Mouse (Mus musculus) MEL (cell line): ENCODE data around the gene Tnip3. TPM values are rescaled to one million over a fixed set of nuclear protein-coding genes. Genes with fewer than 3 reads are reported as not detected.
A peak's percentile ranks its signal among the peaks of the same experiment; 100 is the strongest.

Experiments used
- DNase-seq: peaks from one replicate; pipeline ENCODE4 v3.0.0; 2011; ENCODE audit warnings: low read depth, low spot score
- H3K27ac ChIP-seq: 2 replicates; pipeline ENCODE4 v1.5.1; 2012; ENCODE audit warnings: low read depth, mild to moderate bottlenecking, control low read depth, low read length, moderate library complexity; ENCODE audit not compliant: control insufficient read depth
- H3K27me3 ChIP-seq, 2 experiments: fragments of 150-350 bp in 1 of 2; sonication (generic) in 1 of 2; 2 replicates each; pipeline ENCODE4 v1.6.1; 2012; ENCODE audit warnings: low read length in 2 of 2, mild to moderate bottlenecking in 2 of 2, improper control_type of control experiment in 1 of 2, moderate library complexity in 1 of 2; ENCODE audit not compliant: insufficient read depth in 2 of 2, control insufficient read depth in 1 of 2
- H3K36me3 ChIP-seq, 2 experiments: 2 replicates each; pipeline ENCODE4 v1.6.1; 2012 to 2014; ENCODE audit warnings: low read length in 2 of 2, improper control_type of control experiment in 1 of 2, inconsistent platforms in 1 of 2, mild to moderate bottlenecking in 1 of 2; ENCODE audit not compliant: insufficient read depth in 2 of 2, control insufficient read depth in 1 of 2
- H3K4me1 ChIP-seq, 2 experiments: fragments of 150-350 bp in 1 of 2; sonication (generic) in 1 of 2; 2 replicates each; pipeline ENCODE4 v1.6.1; 2012; ENCODE audit warnings: low read length in 2 of 2, improper control_type of control experiment in 1 of 2, mild to moderate bottlenecking in 1 of 2; ENCODE audit not compliant: insufficient read depth in 2 of 2, control insufficient read depth in 1 of 2
- H3K4me3 ChIP-seq, 2 experiments: fragments of 150-350 bp in 1 of 2; sonication (generic) in 1 of 2; 2 replicates each; pipeline ENCODE4 v1.5.1; 2012; ENCODE audit warnings: low read depth in 2 of 2, low read length in 2 of 2, mild to moderate bottlenecking in 2 of 2, moderate library complexity in 2 of 2, control low read depth in 1 of 2, improper control_type of control experiment in 1 of 2; ENCODE audit not compliant: control insufficient read depth in 1 of 2, insufficient read depth in 1 of 2
- H3K79me2 ChIP-seq: 2 replicates; pipeline ENCODE4 v1.6.1; 2012; ENCODE audit warnings: mild to moderate bottlenecking, low read length, moderate library complexity; ENCODE audit not compliant: control insufficient read depth, poor library complexity, insufficient read depth
- H3K9ac ChIP-seq: 2 replicates; pipeline ENCODE4 v1.6.1; 2012; ENCODE audit warnings: low read depth, mild to moderate bottlenecking, control low read depth, low read length, moderate library complexity; ENCODE audit not compliant: control insufficient read depth, poor library complexity, severe bottlenecking
- H3K9me3 ChIP-seq: fragments of 150-350 bp; sonication (generic); replicated peaks from 2 replicates; pipeline ENCODE4 v1.6.1; 2012; ENCODE audit warnings: mild to moderate bottlenecking, low read length, improper control_type of control experiment, moderate library complexity; ENCODE audit not compliant: insufficient read depth
- BHLHE40 ChIP-seq: IDR thresholded peaks from 2 replicates; pipeline ENCODE4 v1.6.1; 2012; ENCODE audit warnings: low read depth, mild to moderate bottlenecking, inconsistent platforms, low read length, improper control_type of control experiment, borderline replicate concordance
- CHD1 ChIP-seq: IDR thresholded peaks from 2 replicates; pipeline ENCODE4 v1.6.1; 2012; ENCODE audit warnings: low read depth, mild to moderate bottlenecking, inconsistent platforms, low read length, improper control_type of control experiment
- CHD2 ChIP-seq: IDR thresholded peaks from 2 replicates; pipeline ENCODE4 v1.6.1; 2011; ENCODE audit warnings: low read length, improper control_type of control experiment
- CTCF ChIP-seq, 3 experiments: IDR thresholded peaks in 2 of 3; conservative IDR thresholded peaks in 1 of 3; 2 replicates each; pipeline ENCODE4 v1.5.1; 2011 to 2012; ENCODE audit warnings: low read length in 3 of 3, low read depth in 2 of 3, mild to moderate bottlenecking in 2 of 3, improper control_type of control experiment in 1 of 3, inconsistent platforms in 1 of 3, mixed read lengths in 1 of 3, moderate library complexity in 1 of 3; ENCODE audit not compliant: control insufficient read depth in 1 of 3, insufficient read depth in 1 of 3, poor library complexity in 1 of 3, severe bottlenecking in 1 of 3
- E2F4 ChIP-seq: IDR thresholded peaks from 2 replicates; pipeline ENCODE4 v1.6.1; 2011; ENCODE audit warnings: low read depth, low read length, improper control_type of control experiment, borderline replicate concordance
- ELF1 ChIP-seq: IDR thresholded peaks from 2 replicates; pipeline ENCODE4 v1.6.1; 2014; ENCODE audit warnings: low read depth, mild to moderate bottlenecking, inconsistent platforms, low read length, improper control_type of control experiment, moderate library complexity
- EP300 ChIP-seq, 2 experiments: IDR thresholded peaks; 2 replicates each; pipeline ENCODE4 v1.6.1; 2011; ENCODE audit warnings: improper control_type of control experiment in 2 of 2, low read length in 2 of 2, low read depth in 1 of 2, mild to moderate bottlenecking in 1 of 2
- GABPA ChIP-seq: IDR thresholded peaks from 2 replicates; pipeline ENCODE4 v1.6.1; 2012; ENCODE audit warnings: low read depth, mild to moderate bottlenecking, inconsistent platforms, low read length, improper control_type of control experiment, moderate library complexity
- HCFC1 ChIP-seq: IDR thresholded peaks from 2 replicates; pipeline ENCODE4 v1.6.1; 2012; ENCODE audit warnings: low read depth, mild to moderate bottlenecking, inconsistent platforms, low read length, improper control_type of control experiment, moderate library complexity
- KAT2A ChIP-seq: conservative IDR thresholded peaks from 2 replicates; pipeline ENCODE4 v1.6.1; 2012; ENCODE audit warnings: low read depth, low read length, improper control_type of control experiment, inconsistent platforms
- MAFK ChIP-seq: IDR thresholded peaks from 2 replicates; pipeline ENCODE4 v1.6.1; 2011; ENCODE audit warnings: low read depth, mild to moderate bottlenecking, low read length, improper control_type of control experiment, borderline replicate concordance
- MAX ChIP-seq: IDR thresholded peaks from 2 replicates; pipeline ENCODE4 v1.6.1; 2011; ENCODE audit warnings: low read length, improper control_type of control experiment
- MAZ ChIP-seq: IDR thresholded peaks from 2 replicates; pipeline ENCODE4 v1.6.1; 2012; ENCODE audit warnings: low read depth, mild to moderate bottlenecking, inconsistent platforms, low read length, improper control_type of control experiment
- MXI1 ChIP-seq: IDR thresholded peaks from 2 replicates; pipeline ENCODE4 v1.6.1; 2011; ENCODE audit warnings: mild to moderate bottlenecking, low read depth, low read length, improper control_type of control experiment
- MYB ChIP-seq: IDR thresholded peaks from 2 replicates; pipeline ENCODE4 v1.6.1; 2011; ENCODE audit warnings: mild to moderate bottlenecking, low read depth, low read length, improper control_type of control experiment
- MYC ChIP-seq: IDR thresholded peaks from 2 replicates; pipeline ENCODE4 v1.6.1; 2011; ENCODE audit warnings: low read depth, mild to moderate bottlenecking, low read length, improper control_type of control experiment, moderate library complexity
- NELFE ChIP-seq: IDR thresholded peaks from 2 replicates; pipeline ENCODE4 v1.6.1; 2011; ENCODE audit warnings: low read depth, low read length, improper control_type of control experiment
- POLR2A ChIP-seq, 2 experiments: IDR thresholded peaks; 2 replicates each; pipeline ENCODE4 v1.6.1; 2011 to 2012; ENCODE audit warnings: low read length in 2 of 2, mild to moderate bottlenecking in 2 of 2, control low read depth in 1 of 2, improper control_type of control experiment in 1 of 2, low read depth in 1 of 2, moderate library complexity in 1 of 2; ENCODE audit not compliant: control insufficient read depth in 1 of 2, insufficient read depth in 1 of 2, poor library complexity in 1 of 2
- POLR2AphosphoS2 ChIP-seq: IDR thresholded peaks from 2 replicates; pipeline ENCODE4 v1.6.1; 2011; ENCODE audit warnings: low read length, improper control_type of control experiment
- POLR2AphosphoS5 ChIP-seq: IDR thresholded peaks from 2 replicates; pipeline ENCODE4 v1.6.1; 2012; ENCODE audit warnings: low read depth, borderline replicate concordance, mild to moderate bottlenecking, inconsistent platforms, low read length, moderate library complexity, mixed read lengths
- RAD21 ChIP-seq: IDR thresholded peaks from 2 replicates; pipeline ENCODE4 v1.6.1; 2011; ENCODE audit warnings: mild to moderate bottlenecking, low read depth, low read length, improper control_type of control experiment
- RCOR1 ChIP-seq: IDR thresholded peaks from 2 replicates; pipeline ENCODE4 v1.6.1; 2012; ENCODE audit warnings: low read depth, mild to moderate bottlenecking, inconsistent platforms, low read length, improper control_type of control experiment
- SIN3A ChIP-seq: IDR thresholded peaks from 2 replicates; pipeline ENCODE4 v1.6.1; 2012; ENCODE audit warnings: low read length, improper control_type of control experiment, inconsistent platforms
- SMC3 ChIP-seq: IDR thresholded peaks from 2 replicates; pipeline ENCODE4 v1.6.1; 2011; ENCODE audit warnings: low read depth, low read length, improper control_type of control experiment
- TAL1 ChIP-seq: IDR thresholded peaks from 2 replicates; pipeline ENCODE4 v1.6.1; 2012; ENCODE audit warnings: mild to moderate bottlenecking, inconsistent platforms, low read length, moderate library complexity, mixed read lengths
- ZC3H11A ChIP-seq: IDR thresholded peaks from 2 replicates; pipeline ENCODE4 v1.6.1; 2012; ENCODE audit warnings: low read depth, mild to moderate bottlenecking, inconsistent platforms, low read length, improper control_type of control experiment
- ZKSCAN1 ChIP-seq: IDR thresholded peaks from 2 replicates; pipeline ENCODE4 v1.6.1; 2012; ENCODE audit warnings: low read depth, mild to moderate bottlenecking, inconsistent platforms, low read length, improper control_type of control experiment, moderate library complexity
- polyA plus RNA-seq, 2 experiments: library from polyadenylated mRNA; stranded (reverse) in 1 of 2; unstranded in 1 of 2; fragments of >175 nt in 1 of 2; fragments of >200 nt in 1 of 2; gene quantifications; 2 replicates each; pipeline versions ENCODE4 v1.2.1 to v1.2.4; 2012; ENCODE audit warnings: low replicate concordance in 2 of 2, low read depth in 1 of 2; ENCODE audit not compliant: insufficient read length in 2 of 2, insufficient read depth in 1 of 2, missing spikeins in 1 of 2
- total RNA-seq: library from RNA; depleted of rRNA; stranded (reverse); fragments of 300-350 nt; gene quantifications from 2 replicates; pipeline ENCODE4 v1.2.3, GENCODE M21; 2012

Tnip3 gene
- total and polyA plus RNA-seq, 3 experiments: 0.99 TPM; not detected in 2

DNA sequence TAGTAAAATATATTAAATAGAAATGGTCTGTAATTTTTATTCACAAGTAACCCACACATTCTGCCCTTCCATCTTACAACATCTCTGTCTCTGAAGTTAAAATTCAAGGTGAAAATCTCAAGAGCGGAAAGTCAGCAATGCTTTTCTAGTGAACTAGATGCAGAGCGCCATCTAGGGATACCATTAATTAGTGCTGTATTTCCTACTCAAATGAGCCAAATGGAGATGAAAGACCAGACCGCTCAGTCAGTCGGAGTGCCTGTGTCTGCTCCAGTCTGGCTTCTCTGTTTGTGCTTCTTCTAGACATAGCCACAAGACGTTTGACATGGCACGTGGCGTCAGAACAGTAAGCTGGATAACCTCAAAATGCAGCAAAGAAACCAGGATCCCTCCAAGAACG is 44.6 kb downstream of the Tnip3 start:
- H3K4me3 ChIP-seq: no peak overlapping the region
- H3K9ac ChIP-seq: no peak overlapping the region
- no peak overlapping the region for H3K27ac ChIP-seq
- no peaks in the 10 kb centered on the region; a peak in 1 of 4 replicates for H3K27me3 ChIP-seq
- no peak for TF ChIP-seq ZC3H11A
- TF ChIP-seq KAT2A: no peak
- TF ChIP-seq MYC: no peak
- TF ChIP-seq ELF1: no peak
- peak; percentile 58 for TF ChIP-seq SMC3
- TF ChIP-seq ZKSCAN1: no peak
- TF ChIP-seq MXI1: no peak
- peak; percentile 60 for TF ChIP-seq RAD21
- no peak for TF ChIP-seq SIN3A
- TF ChIP-seq TAL1: no peak
- TF ChIP-seq CTCF (IDR thresholded peaks at IDR 0.05 in 2 of 3, conservative IDR thresholded peaks at IDR 0.05 in 1 of 3; ENCODE audit: control insufficient read depth in 1 of 3, insufficient read depth in 1 of 3, low read depth in 2 of 3, low read length in 3 of 3, poor library complexity in 1 of 3, severe bottlenecking in 1 of 3): peak in 2 of 3 experiments; percentile 56 to 72; a peak in 4 of 6 replicates
- no peak for TF ChIP-seq HCFC1
- H3K36me3 ChIP-seq: no peaks in the 10 kb centered on the region
- H3K79me2 ChIP-seq: no peaks in the 10 kb centered on the region
- H3K9me3 ChIP-seq: no peaks in the 10 kb centered on the region
- peak; percentile 60 for DNase-seq
- no peaks in the 10 kb centered on the region; a peak in 1 of 4 replicates for H3K4me1 ChIP-seq

DNA sequence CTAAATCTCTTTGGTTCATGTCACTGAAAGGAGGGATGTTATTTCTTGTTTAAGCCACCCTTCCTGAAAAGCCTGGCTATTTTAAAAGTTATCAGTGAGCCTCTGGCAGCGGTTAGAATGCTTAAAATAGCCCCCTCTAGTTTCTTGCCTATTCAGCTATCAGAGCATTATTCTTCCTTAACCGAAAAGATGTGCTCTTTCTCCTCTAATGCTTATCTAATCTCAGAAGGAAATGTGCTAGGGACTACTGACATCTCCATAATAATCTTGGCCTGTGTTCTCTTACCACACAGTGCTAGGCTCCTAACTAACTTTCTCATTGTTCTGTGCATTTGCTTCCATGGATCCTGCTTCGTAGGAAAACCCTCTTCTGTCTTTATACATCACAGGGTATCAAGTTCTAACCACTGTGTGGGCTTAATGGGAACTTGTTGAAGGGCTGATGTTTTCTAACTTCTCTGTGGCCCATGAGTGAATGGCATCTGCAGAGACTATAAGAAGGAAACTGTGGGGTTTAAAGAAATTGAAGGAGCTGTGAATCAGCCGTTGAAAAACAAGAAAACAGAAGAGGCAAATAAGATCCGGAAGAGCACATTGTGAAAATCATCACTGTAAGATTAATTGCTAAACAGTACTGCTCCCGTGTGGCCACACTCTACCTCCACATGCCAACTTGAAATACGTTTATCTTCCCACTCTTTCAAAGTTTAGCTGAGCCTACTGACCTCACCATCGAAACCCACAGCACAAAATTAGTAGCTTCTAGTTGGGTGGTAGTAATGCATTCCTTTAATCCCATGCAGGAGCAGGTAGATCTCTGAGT is 53.2 kb downstream of the Tnip3 start:
- peak overlapping the region; percentile 71 for H3K27ac ChIP-seq
- DNase-seq: peak; percentile 68
- no peaks in the 10 kb centered on the region for H3K79me2 ChIP-seq
- H3K4me3 ChIP-seq: peak overlapping the region; percentile 15 to 50; a peak in 3 of 4 replicates
- H3K27me3 ChIP-seq: no peaks in the 10 kb centered on the region
- no peaks in the 10 kb centered on the region for H3K9me3 ChIP-seq
- H3K4me1 ChIP-seq: peaks cover 18 to 19% of the 10 kb centered on the region in 2 experiments
- peak overlapping the region; percentile 11; the same call in 1 of the 2 replicates for H3K9ac ChIP-seq
- peaks cover 0 to 31% of the 10 kb centered on the region in 2 experiments; a peak in 2 of 4 replicates for H3K36me3 ChIP-seq
- 0 out of 2 replicates have a peak, but pooled peaks have one; percentile 26 for TF ChIP-seq BHLHE40
- no peak for TF ChIP-seq E2F4
- TF ChIP-seq ZC3H11A: peak; percentile 1; the same call in 1 of the 2 replicates
- peak; percentile 93 to 94 for TF ChIP-seq EP300 (IDR thresholded peaks at IDR 0.05; ENCODE audit: low read depth in 1 of 2, low read length in 2 of 2)
- no peak for TF ChIP-seq POLR2AphosphoS2
- peak in 1 of 3 experiments; percentile 33; a peak in 2 of 6 replicates for TF ChIP-seq CTCF (IDR thresholded peaks at IDR 0.05 in 2 of 3, conservative IDR thresholded peaks at IDR 0.05 in 1 of 3; ENCODE audit: control insufficient read depth in 1 of 3, insufficient read depth in 1 of 3, low read depth in 2 of 3, low read length in 3 of 3, poor library complexity in 1 of 3, severe bottlenecking in 1 of 3)
- peak; percentile 79 for TF ChIP-seq MYB
- TF ChIP-seq RCOR1: peak; percentile 91
- no peak for TF ChIP-seq GABPA
- 0 out of 2 replicates have a peak, but pooled peaks have one; percentile 23 for TF ChIP-seq MYC
- TF ChIP-seq MXI1: no peak; the same call in 1 of the 2 replicates
- TF ChIP-seq CHD2: no peak
- TF ChIP-seq SMC3: peak; percentile 18; the same call in 1 of the 2 replicates
- TF ChIP-seq CHD1: no peak
- TF ChIP-seq ZKSCAN1: no peak
- TF ChIP-seq KAT2A: no peak
- no peak for TF ChIP-seq MAX
- no peak for TF ChIP-seq MAZ
- TF ChIP-seq HCFC1: no peak
- peak; percentile 41; the same call in 1 of the 2 replicates for TF ChIP-seq ELF1
- TF ChIP-seq POLR2AphosphoS5: no peak
- TF ChIP-seq MAFK: peak; percentile 82
- TF ChIP-seq NELFE: no peak
- no peak for TF ChIP-seq POLR2A (IDR thresholded peaks at IDR 0.05; ENCODE audit: control insufficient read depth in 1 of 2, insufficient read depth in 1 of 2, low read depth in 1 of 2, low read length in 2 of 2, poor library complexity in 1 of 2)
- TF ChIP-seq RAD21: peak; percentile 36
